Mouse (Mus musculus) kidney, postnatal 0 days (tissue): ENCODE measurements around the gene Col4a1. TPM values are rescaled to one million over a fixed set of nuclear protein-coding genes. Genes with fewer than 3 reads are reported as not detected.

Source experiments
- ATAC-seq: fragments of 200-750 bp; cut with Nextera tagmentation; replicated peaks from 2 replicates; pipeline ENCODE4 v1.8.0; 2017; ENCODE audit warnings: low read depth, moderate number of reproducible peaks, moderate TSS enrichment, moderate library complexity; ENCODE audit not compliant: low FRiP score
- DNase-seq: peaks from one replicate; pipeline ENCODE4 v3.0.0-alpha.2; 2016; ENCODE audit warnings: low spot score
- H3K27ac ChIP-seq: fragments of 300-500 bp; sonication (generic); 2 replicates; pipeline ENCODE4 v1.5.1; 2014; ENCODE audit warnings: mild to moderate bottlenecking
- H3K27me3 ChIP-seq: fragments of 300-500 bp; sonication (generic); 2 replicates; pipeline ENCODE4 v1.6.1; 2014; ENCODE audit warnings: low read length, mixed read lengths; ENCODE audit not compliant: insufficient read depth
- H3K36me3 ChIP-seq: fragments of 300-500 bp; sonication (generic); 2 replicates; pipeline ENCODE4 v1.6.1; 2014; ENCODE audit warnings: low read length, mixed read lengths; ENCODE audit not compliant: insufficient read depth
- H3K4me1 ChIP-seq: fragments of 300-500 bp; sonication (generic); replicated peaks from 2 replicates; pipeline ENCODE4 v1.6.1; 2014; ENCODE audit warnings: antibody characterized with exemption, low read length, mixed read lengths; ENCODE audit not compliant: insufficient read depth
- H3K4me2 ChIP-seq: fragments of 300-500 bp; sonication (generic); 2 replicates; pipeline ENCODE4 v1.6.1; 2014; ENCODE audit warnings: mild to moderate bottlenecking, low read length, moderate library complexity, mixed read lengths
- H3K4me3 ChIP-seq: fragments of 300-500 bp; sonication (generic); replicated peaks from 2 replicates; pipeline ENCODE4 v1.5.1; 2014; ENCODE audit warnings: low read depth, low read length
- H3K9ac ChIP-seq: fragments of 300-500 bp; sonication (generic); 2 replicates; pipeline ENCODE4 v1.6.1; 2014; ENCODE audit warnings: low read depth, low read length
- H3K9me3 ChIP-seq: fragments of 300-500 bp; sonication (generic); replicated peaks from 2 replicates; pipeline ENCODE4 v1.6.1; 2016; ENCODE audit warnings: low read length, inconsistent platforms, mixed read lengths
- CTCF ChIP-seq: IDR thresholded peaks from 2 replicates; pipeline ENCODE4 v1.5.1; 2016; ENCODE audit warnings: antibody characterized with exemption, low read depth, mild to moderate bottlenecking, moderate library complexity
- WGBS: fragments of 180-500 bp; shearing (Covaris S2); extraction: QIAGEN DNeasy Blood & Tissue Kit; methylation state at CpG from one replicate; pipeline ENCODE4 v1.1.7; 2014; 5-methylcytosine and 5-hydroxymethylcytosine counted together
- polyA plus RNA-seq: library from polyadenylated mRNA; unstranded; fragments of >200 nt; fragmentation: Nextera tagmentation; extraction: Ambion mirVana; gene quantifications from 2 replicates; pipeline ENCODE4 v1.2.1, GENCODE M21; 2015

Gene Col4a1
- polyA plus RNA-seq, 1 experiment from 2014 or later: 305 TPM

DNA sequence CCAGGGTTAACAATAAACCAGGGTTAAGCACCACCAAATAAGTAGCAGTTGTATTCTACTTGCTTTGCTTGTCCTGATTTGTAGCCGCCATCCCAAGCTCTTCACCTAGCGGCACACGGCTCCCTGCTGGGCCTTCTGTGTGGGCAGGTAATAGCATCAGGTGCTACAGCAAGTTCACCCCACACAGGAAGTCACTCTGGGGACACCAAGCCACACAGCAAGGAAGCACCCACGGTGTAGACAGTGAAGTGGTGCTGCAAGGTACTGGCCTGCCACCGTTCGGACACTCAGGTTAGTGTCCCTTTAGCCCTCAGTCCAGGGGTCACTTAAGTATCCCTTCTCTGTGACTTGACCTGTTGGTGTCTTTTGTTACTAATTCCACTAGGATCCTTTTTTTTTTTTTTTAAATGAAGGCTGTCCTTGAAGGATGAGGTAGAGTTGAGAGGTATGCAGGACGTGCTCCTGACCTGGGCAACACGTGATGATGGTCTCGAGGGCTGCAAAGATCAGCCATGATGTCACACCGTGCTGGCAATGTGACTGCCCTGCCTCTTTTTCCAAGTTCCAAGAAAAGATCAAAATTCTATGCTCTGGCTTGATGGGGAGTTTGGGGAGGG lies 57.6 kb downstream of the Col4a1 start:
- 66% methylated on average over 10 of the region's 10 CpGs for WGBS
- Histone ChIP-seq H3K4me2 (no peak overlapping the region), H3K9me3 (no peaks in the 10 kb centered on the region), H3K4me1 (peaks cover 68% of the 10 kb centered on the region), H3K27me3 (no peaks in the 10 kb centered on the region), H3K4me3 (no peak overlapping the region), H3K27ac (peak overlapping the region; percentile 43; the same call in 1 of the 2 replicates), H3K9ac (0 out of 2 replicates have a peak overlapping the region, but pooled peaks have one; percentile 13), H3K36me3 (no peaks in the 10 kb centered on the region)
- ATAC-seq (0 out of 2 replicates have a peak, but pooled peaks have one; percentile 3), DNase-seq (no peak)
- no peak for TF ChIP-seq CTCF

DNA sequence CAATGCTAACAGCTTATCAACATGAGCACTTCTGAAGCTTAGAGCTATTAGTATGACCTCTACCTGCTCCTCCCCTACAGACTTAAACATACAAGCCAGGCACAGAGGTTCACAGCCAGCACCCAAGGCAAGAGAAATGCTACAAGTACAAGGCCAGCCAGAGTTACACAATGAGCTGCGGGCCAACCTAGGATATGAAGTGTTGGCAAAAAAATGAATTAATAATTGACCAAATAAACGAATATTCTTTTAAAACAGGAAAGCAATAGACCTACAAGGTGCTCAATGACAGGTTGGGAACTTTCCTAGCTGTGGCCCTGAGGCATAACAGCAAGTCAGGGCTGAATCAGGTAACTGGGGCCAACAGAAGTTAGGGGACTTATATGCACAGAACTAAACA lies 58.1 kb downstream of the Col4a1 start:
- 61% methylated on average over 2 of the region's 2 CpGs for WGBS
- H3K27me3 ChIP-seq: no peaks in the 10 kb centered on the region
- ATAC-seq (no peak), DNase-seq (no peak)
- no peak for TF ChIP-seq CTCF
- H3K9ac ChIP-seq: no peak overlapping the region
- peaks cover 69% of the 10 kb centered on the region for H3K4me1 ChIP-seq
- no peak overlapping the region for H3K4me2 ChIP-seq
- H3K4me3 ChIP-seq: no peak overlapping the region
- no peaks in the 10 kb centered on the region for H3K36me3 ChIP-seq
- peak overlapping the region; percentile 43; the same call in 1 of the 2 replicates for H3K27ac ChIP-seq
- no peaks in the 10 kb centered on the region for H3K9me3 ChIP-seq

DNA sequence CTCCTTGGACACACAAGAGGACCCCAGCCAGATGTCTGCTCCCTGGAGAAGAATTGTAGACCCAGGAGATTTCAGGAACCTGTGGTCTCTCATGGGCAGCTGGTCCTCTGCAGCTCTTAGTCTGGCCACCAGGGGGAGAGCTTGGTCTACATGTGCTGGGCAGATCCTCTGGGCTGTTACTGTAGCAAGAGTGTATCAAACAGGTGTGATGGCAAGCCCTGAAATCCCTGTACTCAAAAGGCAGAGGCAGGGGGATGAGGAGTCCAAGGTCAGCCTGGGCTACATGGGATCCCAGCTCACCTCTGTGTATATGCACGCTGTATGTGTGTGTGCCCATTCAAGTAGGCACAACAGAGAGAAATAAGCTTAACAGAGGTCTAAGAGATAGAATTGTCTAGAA lies 59.1 kb downstream of the Col4a1 start:
- DNase-seq (peak; percentile 89), ATAC-seq (peak; percentile 29; the same call in 1 of the 2 replicates)
- Histone ChIP-seq H3K4me2 (no peak overlapping the region), H3K4me3 (no peak overlapping the region), H3K27me3 (no peaks in the 10 kb centered on the region), H3K9me3 (no peaks in the 10 kb centered on the region), H3K4me1 (peaks cover 68% of the 10 kb centered on the region), H3K9ac (no peak overlapping the region), H3K36me3 (no peaks in the 10 kb centered on the region), H3K27ac (no peak overlapping the region)
- WGBS: 64% methylated on average over 1 of the region's 1 CpGs
- peak; percentile 99 for TF ChIP-seq CTCF

DNA sequence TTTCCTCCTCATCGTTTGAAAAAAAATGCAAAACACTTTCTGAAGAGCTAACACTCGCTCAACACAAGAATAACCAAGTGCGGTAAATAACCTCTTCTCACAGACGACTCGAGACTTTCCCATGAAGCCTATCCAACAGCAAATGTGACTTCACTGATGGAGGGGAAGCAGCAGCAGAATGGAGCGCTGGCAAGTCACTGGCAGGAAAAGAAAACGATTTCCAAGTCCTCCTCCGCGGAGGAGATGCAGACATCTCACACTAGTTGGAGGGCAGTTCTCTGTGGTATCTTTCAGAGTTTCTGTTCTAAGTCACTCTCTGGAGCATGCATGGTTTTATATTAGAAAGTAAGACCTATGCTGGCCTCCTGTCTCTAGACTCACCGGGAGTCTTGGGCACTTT lies 59.6 kb downstream of the Col4a1 start:
- DNase-seq: no peak
- no peak overlapping the region for H3K9ac ChIP-seq
- no peaks in the 10 kb centered on the region for H3K36me3 ChIP-seq
- H3K9me3 ChIP-seq: no peaks in the 10 kb centered on the region
- no peaks in the 10 kb centered on the region for H3K27me3 ChIP-seq
- H3K4me1 ChIP-seq: peaks cover 69% of the 10 kb centered on the region
- WGBS: 68% methylated on average over 10 of the region's 10 CpGs
- no peak overlapping the region for H3K4me3 ChIP-seq
- H3K4me2 ChIP-seq: no peak overlapping the region
- no peak for ATAC-seq
- TF ChIP-seq CTCF: no peak
- peak overlapping the region; percentile 32; the same call in 1 of the 2 replicates for H3K27ac ChIP-seq

DNA sequence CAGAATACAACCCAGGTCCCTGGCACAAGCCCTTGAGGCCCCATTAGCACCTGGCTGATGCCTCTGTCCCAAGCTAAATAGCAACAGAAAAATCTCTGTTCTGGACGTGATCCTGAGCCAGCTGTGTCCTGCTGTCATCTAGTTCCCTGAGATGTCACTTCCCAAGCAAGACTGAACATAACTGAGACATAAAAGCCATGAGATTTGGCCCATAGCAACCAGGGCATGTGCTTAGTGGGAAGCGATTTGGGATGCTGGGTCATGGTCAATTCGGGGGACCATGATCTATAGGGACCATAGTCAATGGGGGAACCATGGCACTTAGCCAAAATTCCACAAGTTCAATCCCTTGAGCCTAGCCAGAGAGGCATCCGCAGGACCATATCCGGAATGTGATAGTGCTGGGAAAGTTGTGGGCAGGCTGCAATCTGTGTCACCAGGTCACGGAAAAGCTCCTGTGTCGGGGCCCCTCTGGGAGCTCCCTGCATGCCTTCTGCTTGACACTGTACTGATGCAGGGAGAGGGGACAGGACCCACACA lies 60.3 kb downstream of the Col4a1 start:
- H3K9me3 ChIP-seq: no peaks in the 10 kb centered on the region
- no peak overlapping the region for H3K4me3 ChIP-seq
- ATAC-seq (0 out of 2 replicates have a peak, but pooled peaks have one; percentile 6), DNase-seq (peak; percentile 51)
- H3K27me3 ChIP-seq: no peaks in the 10 kb centered on the region
- peaks cover 62% of the 10 kb centered on the region for H3K4me1 ChIP-seq
- H3K9ac ChIP-seq: no peak overlapping the region
- WGBS: 29% methylated on average over 7 of the region's 7 CpGs
- H3K4me2 ChIP-seq: no peak overlapping the region
- peak overlapping the region; percentile 32 for H3K27ac ChIP-seq
- TF ChIP-seq CTCF: no peak
- no peaks in the 10 kb centered on the region for H3K36me3 ChIP-seq

DNA sequence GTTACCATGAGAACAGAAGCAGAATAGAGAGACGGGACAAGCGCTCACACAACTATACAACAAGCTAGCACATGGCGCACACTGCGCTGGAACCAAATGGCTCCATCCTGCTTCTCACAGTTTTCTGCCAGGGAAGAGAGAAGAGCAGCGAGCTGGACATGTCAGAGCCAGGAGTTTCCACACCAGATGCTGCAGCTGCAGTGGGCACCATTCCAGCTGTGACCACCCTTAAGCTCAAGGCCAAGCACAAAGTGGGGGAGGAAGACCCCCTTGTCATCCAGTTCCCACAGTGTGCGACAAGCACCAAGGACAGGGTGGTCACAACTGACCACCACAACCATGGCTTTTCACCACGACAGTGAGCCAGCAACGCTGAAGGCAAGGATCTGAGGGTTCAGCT lies 62.5 kb downstream of the Col4a1 start:
- Histone ChIP-seq H3K36me3 (peaks cover 11% of the 10 kb centered on the region; the same call in 1 of the 2 replicates), H3K27ac (peak overlapping the region; percentile 58), H3K27me3 (no peaks in the 10 kb centered on the region), H3K4me3 (no peak overlapping the region), H3K4me1 (peaks cover 41% of the 10 kb centered on the region), H3K9ac (no peak overlapping the region), H3K9me3 (no peaks in the 10 kb centered on the region), H3K4me2 (no peak overlapping the region; the same call in 1 of the 2 replicates)
- no peak for DNase-seq
- no peak for TF ChIP-seq CTCF
- ATAC-seq: no peak
- 61% methylated on average over 8 of the region's 8 CpGs for WGBS
